Mouse (Mus musculus) frontal cortex, postnatal 14 days (tissue): Measurements from ENCODE around the gene Sac3d1.
"Not testable (repeated sequence)": the region's sequence is repeated elsewhere in the genome, so short reads cannot be mapped to it uniquely, and the experiment has no call there.

Source experiments
- DNase-seq, 2 experiments: peaks; one replicate each; pipeline ENCODE4 v3.0.0; 2022; ENCODE audit warnings: low spot score in 2 of 2

Sac3d1 gene

GRCm38 (mm10) chr19:6117986-6118676 lies at the start of gene Sac3d1:
Sac3d1 (minus strand) TSS chr19:6118650.
- DNase-seq: peak; percentile 81 to 86

GRCm38 (mm10) chr19:6166750-6167149 lies 48.3 kb upstream of the Sac3d1 start:
- no peak for DNase-seq

DNA sequence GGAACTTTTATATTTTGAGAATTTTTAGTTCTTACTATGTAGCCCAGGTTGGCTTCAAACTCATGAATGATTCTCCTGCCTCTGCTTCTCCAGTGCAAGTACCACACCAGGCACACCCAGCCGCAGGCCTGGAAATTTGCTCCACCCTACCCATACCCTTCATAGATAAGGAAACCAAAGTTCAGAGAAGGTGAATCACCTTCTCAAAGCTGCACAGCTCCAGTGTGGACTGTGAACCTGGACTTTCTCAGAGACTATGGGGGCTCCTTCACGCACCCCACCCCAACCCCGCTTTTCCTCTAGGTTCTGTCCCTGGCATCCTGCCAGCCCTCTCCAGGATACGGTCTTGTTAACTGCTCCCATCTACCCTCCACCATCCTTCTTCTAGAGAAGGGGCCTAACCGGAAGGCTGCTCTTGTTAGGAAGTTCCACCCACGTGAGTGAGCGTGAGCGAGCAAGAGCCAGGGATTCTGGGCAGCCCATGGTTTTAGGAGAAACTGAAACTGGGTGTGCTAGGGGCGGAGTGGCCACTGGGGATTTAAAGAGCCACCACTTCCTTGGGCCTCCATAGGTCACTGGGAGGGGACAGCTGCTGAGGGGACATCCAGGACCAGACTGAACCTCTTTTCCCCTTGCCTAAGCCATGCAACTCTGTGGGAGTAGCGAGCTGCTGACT lies 45.6 kb upstream of the Sac3d1 start:
- DNase-seq: no peak

GRCm38 (mm10) chr19:6157220-6157619 lies 38.8 kb upstream of the Sac3d1 start:
- no peak for DNase-seq

DNA sequence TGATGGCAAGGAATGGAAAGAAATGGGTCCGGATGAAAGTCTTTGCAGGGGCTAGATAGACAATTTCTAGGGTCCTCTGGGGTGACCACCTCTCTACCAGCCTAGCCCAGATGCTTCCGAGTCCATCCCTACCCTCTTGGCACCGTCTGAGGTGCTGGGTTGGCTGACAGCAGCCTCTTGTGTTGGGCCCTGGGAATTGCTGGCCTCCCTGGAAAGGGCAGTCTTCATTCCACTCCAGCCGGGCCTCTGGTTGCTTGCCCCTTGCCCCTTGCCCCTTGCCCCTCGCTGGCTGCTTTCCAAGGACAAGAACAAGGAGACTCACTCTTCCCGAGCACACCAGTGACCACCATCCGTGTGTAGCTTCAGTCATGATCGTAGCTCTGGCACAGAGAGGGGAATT lies 37.9 kb upstream of the Sac3d1 start:
- no peak for DNase-seq

DNA sequence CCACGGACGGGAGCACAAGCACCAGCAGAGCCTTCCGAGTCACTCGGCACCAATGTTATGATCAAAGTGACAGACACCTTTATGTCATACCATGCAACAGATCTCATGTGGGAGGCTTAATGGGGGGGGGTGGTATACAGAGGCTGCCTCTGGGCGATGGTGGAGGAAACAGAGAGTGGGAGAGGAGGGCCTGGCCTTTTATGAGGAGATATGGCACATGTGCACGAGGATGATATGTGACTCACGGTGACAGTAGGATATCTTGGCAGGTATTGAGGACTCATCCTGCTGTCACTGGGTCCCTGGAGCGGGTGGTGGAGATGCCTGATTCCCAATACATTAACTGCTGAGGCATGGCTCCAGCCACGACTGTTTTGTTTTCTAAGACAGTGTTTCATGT lies 36.7 kb upstream of the Sac3d1 start:
- no peak for DNase-seq

DNA sequence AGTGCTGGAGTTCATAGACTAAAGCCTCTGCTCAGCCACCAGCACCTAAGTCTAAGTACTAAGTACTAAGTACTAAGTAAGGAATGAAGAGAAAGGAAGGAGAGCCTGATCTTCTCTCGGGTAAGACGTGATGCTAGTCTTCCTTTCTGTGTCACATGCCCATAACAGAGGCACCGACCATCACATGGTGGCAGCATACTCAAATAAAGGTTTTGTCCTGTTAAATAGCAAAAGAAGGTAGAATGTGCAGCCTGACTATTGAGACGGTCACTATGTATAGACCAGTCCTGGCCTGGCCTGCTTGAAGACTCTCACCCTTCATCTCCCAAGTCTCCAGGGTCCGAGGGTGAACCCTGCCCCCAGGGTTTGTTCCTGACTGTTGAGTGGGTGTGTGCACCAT lies 26.4 kb upstream of the Sac3d1 start:
- DNase-seq: no peak

GRCm38 (mm10) chr19:6141394-6141749 lies 22.9 kb upstream of the Sac3d1 start, which contains the start of gene Arl2:
Arl2 (minus strand) TSS chr19:6141548.
- peak; percentile 75 to 77 for DNase-seq

DNA sequence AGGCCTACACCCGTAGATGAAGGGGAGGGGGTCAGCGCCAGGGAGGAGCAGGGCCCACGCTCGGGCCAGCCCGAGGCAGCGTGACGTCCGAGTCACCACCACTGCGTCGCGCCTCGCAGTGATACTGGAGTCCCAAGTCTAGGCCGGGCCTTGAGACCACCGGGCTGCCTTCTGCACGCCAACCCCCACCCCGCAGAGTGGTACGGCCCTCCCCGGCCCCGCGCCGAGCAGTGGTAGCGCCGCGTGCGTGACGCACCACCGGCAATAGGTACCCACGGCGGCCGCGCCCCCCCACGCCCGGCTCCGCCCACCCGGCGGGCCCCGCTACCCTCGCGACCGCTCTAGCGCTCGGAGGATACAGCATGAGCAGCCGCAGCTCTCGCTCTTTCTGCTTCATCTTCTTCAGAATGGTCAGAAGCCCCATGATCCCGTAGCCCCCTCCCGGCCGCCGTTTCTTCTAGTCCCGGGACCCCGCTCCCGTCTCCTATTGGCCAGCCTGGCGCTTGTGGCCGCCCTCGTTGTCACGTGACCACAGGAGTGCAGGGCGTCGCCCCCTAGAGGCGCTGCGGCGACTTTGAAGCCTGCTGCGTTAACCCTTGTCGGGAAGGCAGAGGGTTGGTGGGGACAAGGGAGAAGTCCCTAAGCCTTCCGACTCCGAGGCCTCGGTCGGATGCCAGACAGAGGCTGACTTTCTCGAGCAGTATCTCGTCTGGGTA lies 22.4 kb upstream of the Sac3d1 start, which contains the start of gene Batf2:
Gene Batf2 (plus strand): TSS at position 306 of the 716 bp plus-strand sequence.
- DNase-seq: peak; percentile 88 to 89

DNA sequence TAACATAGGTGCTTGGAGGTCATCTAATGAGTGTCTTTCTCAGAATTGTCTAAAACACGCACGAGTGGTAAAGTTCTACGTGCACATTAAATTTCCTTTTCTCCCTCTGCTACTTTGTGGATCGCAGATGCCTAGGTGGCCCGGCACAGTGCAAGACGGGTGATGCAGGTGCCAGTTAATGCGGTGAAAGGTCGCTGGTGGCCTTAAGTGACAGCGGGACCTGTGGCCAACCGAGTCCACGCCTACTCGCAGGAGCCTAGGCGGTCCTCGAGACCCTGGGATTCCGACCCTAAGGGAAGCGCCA lies 21.9 kb upstream of the Sac3d1 start:
- DNase-seq: no peak

GRCm38 (mm10) chr19:6139701-6140100 lies 21.3 kb upstream of the Sac3d1 start:
- no peak for DNase-seq

DNA sequence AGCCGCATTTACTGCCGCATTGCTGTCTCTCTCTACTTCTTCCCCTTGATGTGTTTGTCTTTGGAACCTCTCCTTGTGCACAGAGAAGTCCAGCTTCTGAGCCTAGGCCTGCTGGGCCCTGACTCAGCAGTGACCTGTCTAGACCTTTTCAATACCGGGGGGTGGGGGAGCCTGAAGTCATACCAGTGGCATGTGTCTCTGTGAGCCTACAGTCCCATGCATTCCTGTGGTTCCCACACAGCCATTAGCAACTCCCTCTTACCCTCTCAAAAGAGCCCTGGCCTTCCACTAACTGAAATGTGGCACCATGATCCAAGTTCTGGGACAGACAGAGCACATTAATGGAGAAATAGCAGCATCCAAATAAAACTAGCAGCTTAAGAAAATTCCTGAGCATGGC lies 17.9 kb upstream of the Sac3d1 start:
- no peak for DNase-seq

DNA sequence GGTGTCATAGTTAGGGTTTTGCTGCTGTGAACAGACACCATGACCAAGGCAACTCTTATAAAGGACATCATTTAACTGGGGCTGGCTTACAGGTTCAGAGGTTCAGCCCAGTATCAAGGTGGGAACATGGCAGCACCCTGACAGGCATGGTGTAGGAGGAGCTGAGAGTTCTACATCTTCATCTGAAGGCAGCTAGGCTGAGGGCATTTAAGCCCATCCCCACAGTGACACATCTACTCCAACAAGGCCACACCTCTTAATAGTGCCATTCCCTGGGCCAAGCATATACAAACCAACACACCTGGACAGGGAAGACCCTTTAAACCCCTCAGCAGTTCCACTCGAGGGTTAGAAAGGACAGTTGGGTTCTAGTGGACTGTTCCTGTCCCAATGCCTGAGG lies 14.7 kb upstream of the Sac3d1 start:
- DNase-seq: not testable (repeated sequence)

DNA sequence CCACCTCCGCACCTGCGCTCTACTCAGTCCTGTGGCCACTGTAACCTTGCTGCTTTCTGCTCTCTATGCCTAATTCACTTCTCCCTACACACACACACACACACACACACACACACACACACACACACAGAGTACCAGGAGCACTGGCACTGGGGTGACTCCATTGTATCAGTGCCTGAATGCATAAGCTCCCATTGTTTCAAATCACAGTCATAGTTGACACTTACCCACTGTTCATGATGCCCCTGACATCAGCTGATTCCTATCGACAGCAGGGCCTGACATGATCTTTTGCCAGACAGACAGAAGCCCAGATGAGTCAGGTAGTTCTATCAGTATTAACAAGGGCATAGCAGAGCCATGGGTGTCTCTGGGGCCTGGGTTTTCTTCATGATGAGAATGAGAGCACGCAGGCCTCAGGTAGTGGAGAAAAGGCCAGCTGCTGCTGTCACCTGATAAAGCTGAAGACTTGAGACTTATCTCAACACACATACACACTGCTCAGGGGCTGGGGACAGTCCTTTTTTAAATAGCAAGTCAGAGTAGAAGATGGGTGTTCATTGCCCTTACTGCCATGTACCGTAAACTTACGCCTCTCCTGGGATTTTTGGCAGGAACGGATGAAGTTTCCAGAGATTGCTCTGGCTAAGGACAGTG lies 13.8 kb upstream of the Sac3d1 start:
- DNase-seq: no peak

- DNase-seq: not testable (repeated sequence)
Measured at GRCm38 (mm10) chr19:6130414-6131128, 12.1 kb upstream of the Sac3d1 start.

DNA sequence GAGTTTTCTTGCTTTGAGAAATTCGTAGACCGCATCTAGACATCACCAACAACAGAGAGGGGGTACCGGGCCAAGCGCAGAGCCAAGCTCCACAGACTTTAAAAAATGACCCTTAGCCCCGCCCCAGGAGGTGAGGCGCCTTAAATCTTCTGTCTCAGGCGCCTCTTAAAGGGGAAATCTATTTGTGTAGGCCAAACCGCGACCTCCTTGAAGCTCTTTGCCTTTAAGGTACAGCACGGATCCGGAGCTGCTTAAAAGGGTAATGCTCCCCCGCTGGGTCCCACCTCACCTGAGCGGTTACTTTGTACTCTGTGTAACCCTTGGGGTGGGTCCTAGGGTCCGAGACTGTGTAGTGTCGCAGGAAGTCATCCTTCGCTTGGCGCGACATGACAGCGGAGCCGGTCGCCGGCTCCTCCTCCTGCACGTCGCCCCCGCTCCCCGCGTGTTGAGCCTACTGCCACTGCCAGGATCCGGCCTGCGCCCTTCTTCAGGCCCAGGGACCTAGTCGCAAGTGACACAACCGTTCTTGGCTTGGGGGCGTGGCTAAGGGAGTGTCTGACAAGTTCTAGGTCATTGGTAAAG lies 9.4 kb upstream of the Sac3d1 start, which contains the start of gene Snx15:
Gene Snx15 (minus strand): TSS at position 545 of the 582 bp plus-strand sequence.
- DNase-seq: peak; percentile 91 to 94

DNA sequence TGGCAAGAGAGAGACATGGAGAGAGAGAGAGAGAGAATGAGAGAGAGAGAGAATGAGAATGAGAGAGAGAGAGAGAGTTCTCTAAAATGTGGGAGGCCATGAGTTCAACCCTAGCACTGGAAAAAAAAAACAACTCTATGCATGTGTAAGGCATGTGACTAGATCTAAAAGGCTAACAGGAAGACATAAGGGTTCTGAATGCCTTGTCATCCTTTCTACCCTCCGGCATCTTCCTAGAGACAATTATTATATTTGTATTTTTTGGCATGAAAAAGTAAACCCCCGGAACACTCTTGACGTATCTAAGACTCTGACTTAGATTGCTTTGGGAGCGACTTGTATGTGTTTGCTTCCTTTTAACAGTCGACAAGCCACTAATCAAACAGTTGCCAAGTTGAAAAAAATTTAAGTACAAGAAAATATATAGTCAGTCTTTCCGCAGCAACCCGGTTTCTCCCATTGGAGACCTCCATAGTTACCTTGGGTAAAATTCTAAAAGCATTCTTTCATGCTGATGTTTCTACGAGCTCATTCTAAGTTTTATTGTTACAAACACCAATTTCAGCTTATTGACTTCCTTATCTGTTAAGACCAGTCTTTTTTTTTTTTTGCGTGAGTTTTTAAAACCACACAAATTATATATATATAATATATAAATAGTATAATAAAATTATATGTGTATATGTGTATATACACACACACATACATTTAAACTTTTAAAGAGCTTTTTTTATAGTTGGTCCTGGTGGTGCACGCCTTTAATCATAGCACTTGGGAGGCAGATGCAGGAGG lies 8.5 kb upstream of the Sac3d1 start:
- no peak for DNase-seq

DNA sequence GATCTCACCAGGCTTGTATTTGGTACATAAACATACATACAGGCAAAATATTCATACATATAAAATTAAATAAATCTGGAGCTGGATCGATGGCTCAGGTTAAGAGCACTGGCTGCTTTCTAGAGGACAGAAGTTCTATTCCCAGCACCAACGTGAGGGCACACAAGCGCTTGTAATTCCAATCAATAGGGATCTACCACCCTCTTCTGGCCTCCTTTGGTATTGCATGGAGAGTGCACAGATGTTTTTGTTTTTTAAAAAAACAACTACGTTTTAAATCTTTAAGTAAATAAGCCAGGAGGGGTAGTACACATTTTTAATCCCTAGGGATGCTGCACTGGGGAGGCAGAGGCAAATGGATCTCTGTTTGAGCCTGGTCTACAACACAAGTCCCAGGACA lies 7.8 kb upstream of the Sac3d1 start:
- no peak for DNase-seq

DNA sequence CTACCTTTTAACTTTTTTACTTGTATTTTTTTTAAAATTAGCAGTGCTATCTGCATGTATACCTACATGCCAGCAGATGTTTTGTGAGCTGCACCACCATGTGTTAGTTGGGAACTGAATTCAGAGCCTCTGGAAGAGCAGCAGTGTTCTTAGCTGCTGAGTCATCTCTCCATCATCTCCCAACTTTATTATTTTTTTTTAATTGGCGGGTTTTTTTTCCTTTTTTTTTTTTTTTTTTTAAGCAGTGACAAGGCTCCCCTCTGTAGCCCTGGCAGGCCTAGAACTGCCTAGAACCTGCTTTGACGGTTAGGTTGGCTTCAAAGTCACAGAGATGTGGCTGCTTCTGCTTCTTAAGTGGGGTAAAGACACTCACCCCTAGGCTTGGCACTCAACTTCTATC lies 6.4 kb upstream of the Sac3d1 start:
- DNase-seq: no peak

- no peak for DNase-seq
Measured at GRCm38 (mm10) chr19:6123330-6123729, 4.9 kb upstream of the Sac3d1 start.

DNA sequence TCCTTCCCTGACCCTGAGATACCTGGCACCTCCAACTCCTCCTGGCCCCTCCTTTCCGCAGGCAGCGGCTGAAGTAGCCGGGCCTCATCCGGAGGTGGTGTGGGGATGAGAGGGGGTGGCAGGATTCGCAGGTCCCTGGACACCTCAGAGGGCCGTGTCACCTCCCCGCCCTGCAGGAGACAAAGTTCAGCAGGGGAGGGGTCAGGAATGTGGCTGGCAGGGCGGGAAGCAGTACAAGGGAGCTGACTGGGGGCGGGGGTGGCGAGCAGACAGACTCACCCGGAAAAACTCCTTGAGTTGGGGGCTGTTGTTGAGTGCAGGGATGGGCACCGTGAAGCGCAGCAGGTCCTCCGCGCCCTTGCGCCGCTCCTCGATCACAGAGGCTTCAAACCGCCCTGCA lies 3.3 kb upstream of the Sac3d1 start:
- DNase-seq: no peak
